Mouse (Mus musculus) layer of hippocampus, adult 18-20 months (tissue): ENCODE results near the gene Arhgef1. TPM values are rescaled to one million over a fixed set of nuclear protein-coding genes. Genes with fewer than 3 reads are reported as not detected.
"Not testable (repeated sequence)": the region's sequence is repeated elsewhere in the genome, so short reads cannot be mapped to it uniquely, and the experiment has no call there.

Experiments used
- DNase-seq, 2 experiments: peaks; one replicate each; pipeline ENCODE4 v3.0.0; 2022; ENCODE audit warnings: low spot score in 2 of 2
- total RNA-seq, 2 experiments: library from RNA; stranded (reverse); gene quantifications; 2 replicates each; pipeline ENCODE4 v1.2.3; 2021

Gene Arhgef1
- total RNA-seq, 2 experiments from 2014 or later: 74.7 to 80.8 TPM

- no peak for DNase-seq
Observed at GRCm38 (mm10) chr7:24889431-24890220, 13.1 kb upstream of the Arhgef1 start.

DNA sequence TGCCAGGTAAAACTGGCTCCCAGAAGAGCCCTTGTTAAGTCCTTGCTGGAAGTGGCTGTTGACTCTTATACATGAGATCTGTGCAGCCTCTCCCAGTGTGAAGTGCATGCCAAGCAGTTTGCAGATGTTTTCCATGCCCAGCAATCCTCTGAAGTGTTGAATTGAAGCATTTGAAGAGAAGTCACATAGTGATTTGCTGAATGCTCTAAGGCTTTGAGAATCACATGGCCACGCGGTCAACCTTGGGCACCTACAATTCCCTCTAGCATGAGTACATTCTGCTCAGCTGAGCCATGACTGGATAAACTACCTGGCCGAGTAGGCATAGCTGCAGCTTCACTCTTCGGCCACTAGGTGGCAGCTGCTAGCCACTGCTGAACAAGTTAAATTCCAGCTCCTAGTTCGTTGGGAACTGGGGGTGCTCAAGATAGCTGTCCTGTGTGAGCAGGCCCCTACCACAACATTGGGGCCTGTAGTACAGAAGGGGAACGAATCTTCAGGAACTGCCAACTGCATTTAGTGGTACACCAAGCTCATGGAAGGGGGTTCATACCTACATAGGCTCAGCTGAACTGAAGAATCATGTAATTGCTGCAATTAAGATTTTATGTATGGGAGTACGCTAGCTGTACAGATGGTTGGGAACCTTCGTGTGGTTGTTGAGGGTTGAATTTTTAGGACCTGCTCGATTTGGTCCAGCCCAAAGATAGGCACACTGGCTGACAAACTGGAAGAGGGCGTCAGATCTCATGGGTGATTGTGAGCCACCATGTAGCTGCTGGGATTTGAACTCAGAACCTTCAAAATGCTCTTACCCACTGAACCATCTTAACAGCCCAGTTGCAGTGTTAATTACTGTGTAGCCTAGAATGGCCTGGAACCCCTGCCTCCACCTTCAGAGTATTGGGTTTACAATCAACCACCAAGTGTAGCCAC is 12.2 kb upstream of the Arhgef1 start:
- DNase-seq: peak; percentile 63 to 78

GRCm38 (mm10) chr7:24891241-24892124 is 11.2 kb upstream of the Arhgef1 start:
- DNase-seq: no peak

DNA sequence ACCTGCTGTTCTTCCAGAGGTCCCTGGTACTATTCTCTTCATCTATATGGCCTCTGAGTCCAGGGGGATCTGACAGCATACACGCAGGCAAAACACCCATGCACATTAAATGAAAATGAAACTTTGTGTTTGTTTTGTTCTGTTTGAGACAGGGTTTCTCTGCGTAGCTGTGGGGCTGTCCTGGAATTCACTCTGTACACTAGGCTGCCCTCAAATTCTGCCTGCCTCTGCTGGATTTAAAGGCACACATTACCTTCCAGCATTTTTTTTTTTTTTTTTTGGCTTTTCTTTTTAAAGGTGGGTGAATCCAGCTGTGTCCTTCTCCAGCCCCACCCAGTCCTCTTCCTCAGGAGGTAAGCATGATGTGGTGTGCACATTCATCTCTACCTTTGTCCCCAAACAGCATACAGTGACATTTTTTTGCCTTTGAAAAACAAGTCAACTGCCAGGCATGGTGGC is 10.6 kb upstream of the Arhgef1 start:
- no peak for DNase-seq

- not testable (repeated sequence) for DNase-seq
Observed at GRCm38 (mm10) chr7:24895749-24896148, 7.0 kb upstream of the Arhgef1 start.

DNA sequence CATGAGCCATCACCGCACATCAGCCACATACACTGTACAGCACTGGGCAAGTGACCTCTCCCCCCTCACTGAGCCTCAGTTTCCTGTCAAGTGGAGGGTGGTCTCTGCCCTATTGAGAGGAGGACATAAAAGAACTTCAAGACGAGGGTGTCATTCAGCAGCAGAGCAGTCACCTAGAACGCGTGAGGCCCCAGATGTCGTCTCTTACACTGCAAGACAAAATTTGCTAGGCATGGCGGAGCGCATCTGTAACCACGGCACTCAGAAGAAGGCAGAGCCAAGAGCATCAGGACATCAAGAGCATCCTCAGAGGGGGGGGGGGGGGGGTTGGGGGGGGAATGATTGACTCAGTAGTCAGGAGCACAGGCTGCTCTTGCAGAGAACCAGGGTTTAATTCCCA is 6.4 kb upstream of the Arhgef1 start:
- DNase-seq: no peak

- no peak for DNase-seq
Observed at GRCm38 (mm10) chr7:24897224-24897623, 5.5 kb upstream of the Arhgef1 start, which contains the start of gene Cd79a. Gene Cd79a (plus strand): TSS chr7:24897381.

- DNase-seq: no peak
Observed at GRCm38 (mm10) chr7:24897959-24898358, 4.8 kb upstream of the Arhgef1 start.

DNA sequence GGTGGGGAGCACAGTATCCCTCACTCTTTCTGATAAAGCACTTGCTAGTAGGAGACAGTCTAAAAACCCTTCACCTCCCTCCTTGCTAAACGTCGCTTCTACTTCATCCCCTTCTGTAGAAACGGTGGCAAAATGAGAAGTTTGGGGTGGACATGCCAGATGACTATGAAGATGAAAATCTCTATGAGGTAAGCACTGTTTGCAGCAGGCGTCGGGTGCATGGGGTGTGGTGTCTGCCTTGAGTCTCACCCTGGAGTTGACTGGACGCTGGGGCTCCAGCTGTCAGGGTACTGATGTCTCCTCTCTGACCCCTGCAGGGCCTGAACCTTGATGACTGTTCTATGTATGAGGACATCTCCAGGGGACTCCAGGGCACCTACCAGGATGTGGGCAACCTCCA is 1.6 kb upstream of the Arhgef1 start:
- DNase-seq: no peak

- DNase-seq: no peak
Observed at GRCm38 (mm10) chr7:24901842-24902241, 870 bp upstream of the Arhgef1 start.

DNA sequence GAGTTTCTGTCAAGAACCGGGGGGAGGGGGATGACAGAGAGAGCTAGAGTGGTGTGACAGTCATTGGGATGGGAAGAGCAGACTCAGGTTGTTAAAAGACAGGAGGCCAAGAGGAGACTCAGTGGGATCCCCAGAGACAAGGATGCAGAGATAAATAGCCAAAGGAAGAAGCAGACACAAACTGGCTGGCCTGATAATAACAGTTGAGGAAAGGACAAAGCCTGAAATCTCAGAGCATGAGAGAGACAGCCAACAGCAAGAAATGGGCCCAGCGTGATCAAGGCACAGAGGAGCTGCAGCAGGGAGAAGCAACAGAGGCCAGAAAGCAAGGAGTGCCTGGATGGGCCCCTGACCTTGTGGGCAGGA is 465 bp upstream of the Arhgef1 start:
- no peak for DNase-seq

GRCm38 (mm10) chr7:24903444-24903825 is 723 bp downstream of the Arhgef1 start:
- DNase-seq: no peak

GRCm38 (mm10) chr7:24904070-24904483 is 1.4 kb downstream of the Arhgef1 start:
- DNase-seq: peak; percentile 97 to 98

DNA sequence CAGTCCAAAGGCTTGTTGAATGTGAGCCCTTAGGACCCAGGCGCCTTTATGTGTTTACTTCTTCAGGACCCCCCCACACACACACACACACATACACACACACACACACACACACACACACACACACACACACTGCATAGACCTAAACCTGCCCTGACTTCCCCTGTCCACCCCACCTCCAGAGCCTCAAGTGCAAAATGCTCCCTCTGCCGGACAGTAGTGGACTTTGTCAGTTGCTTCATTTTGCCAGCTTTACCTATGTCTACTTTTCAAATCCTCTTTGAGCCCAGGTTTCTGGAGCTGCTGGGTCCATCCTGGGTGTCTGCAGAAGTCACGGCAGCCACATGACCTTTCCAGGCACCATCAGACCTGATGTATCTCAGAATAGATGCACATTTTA is 2.2 kb downstream of the Arhgef1 start:
- DNase-seq: peak in 1 of 2 experiments; percentile 39

DNA sequence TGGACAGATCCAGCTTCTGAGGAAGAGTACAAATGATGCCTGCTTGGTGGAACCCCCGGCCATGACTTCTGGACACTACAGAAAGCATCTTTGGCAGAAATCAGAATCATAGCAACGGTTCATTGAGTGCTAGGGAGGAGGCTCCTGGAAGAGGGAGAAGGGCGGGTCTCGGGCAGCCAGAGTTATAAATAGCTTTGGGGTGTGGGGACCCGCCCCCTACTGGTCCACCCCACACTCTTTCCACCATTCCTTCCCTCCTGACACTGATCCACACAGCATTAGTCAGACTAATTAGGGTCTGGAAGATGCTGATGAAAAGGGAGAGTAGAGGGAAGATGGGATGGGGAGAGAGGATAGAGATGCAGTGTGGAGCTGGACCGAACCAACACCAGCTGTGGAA is 3.8 kb downstream of the Arhgef1 start:
- no peak for DNase-seq

DNA sequence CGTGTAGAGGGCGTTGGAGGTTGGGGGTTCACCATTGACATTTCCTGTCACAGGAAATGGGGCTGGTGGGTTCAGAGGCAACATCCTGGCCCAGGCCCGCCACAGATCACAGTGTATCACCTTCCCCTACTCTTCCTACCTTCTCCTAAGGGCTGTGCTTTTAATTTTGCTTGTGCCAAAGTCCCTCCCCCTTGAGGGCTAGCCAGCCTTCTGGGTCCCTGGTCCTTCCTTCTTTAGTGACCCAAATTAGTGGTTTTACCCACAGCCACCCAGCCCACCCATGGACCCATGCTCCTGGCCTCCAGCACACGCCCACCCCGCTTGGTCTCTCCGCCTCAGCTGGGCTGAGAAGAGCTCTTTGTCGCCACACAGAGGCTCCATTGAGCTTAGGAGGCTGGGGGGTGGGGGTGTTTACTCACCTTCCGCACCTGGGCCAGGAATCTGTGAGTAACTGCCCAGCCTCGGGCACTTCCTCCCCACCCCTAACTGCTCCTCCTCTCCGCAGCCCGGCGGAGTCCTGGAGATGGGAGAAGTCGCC is 4.6 kb downstream of the Arhgef1 start:
- DNase-seq: no peak

DNA sequence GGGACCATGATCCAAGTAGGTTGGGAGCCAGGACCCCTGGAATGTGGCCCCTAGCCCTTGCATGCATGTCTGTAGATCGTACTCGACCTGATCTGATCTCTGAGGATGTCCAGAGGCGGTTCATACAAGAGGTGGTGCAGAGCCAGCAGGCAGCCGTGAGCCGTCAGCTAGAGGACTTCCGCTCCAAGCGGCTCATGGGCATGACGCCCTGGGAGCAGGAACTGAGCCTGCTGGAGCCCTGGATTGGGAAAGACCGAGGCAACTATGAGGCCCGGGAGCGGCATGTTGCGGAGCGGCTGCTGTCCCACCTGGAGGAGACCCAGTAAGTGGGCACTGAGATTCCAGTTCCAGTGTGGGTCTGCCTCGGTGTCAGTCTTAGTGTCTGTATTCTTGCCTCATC is 9.8 kb downstream of the Arhgef1 start:
- DNase-seq: no peak

- no peak for DNase-seq
Observed at GRCm38 (mm10) chr7:24918763-24919323, 16.1 kb downstream of the Arhgef1 start.

- DNase-seq: peak; percentile 45 to 62
Observed at GRCm38 (mm10) chr7:24919728-24920127, 17.0 kb downstream of the Arhgef1 start.

DNA sequence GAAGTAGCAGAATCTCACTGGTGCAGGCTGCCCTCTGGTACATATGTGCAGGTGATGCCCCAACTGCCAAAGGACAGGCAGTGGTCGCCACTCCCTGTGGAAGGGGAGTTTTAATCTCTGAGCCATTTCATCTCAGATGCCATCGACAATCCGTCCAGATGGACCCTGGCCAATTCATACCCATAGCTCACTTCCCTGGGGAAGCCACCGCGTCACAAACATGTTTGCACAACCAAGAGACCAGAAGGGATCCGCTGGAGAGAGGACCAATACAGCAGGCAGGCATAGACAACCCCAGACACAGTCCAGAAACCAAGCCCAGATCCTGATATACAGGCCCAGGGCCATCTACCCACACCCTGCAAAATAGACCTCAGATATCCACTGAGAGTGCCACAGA is 27.8 kb downstream of the Arhgef1 start:
- no peak for DNase-seq
